Mouse (Mus musculus): ENCODE results near the gene Trarg1. TPM values are rescaled to one million over a fixed set of nuclear protein-coding genes. Genes with fewer than 3 reads are reported as not detected.

Trarg1 gene
- polyA plus RNA-seq, 1 experiment from 2014 or later: not detected

DNA sequence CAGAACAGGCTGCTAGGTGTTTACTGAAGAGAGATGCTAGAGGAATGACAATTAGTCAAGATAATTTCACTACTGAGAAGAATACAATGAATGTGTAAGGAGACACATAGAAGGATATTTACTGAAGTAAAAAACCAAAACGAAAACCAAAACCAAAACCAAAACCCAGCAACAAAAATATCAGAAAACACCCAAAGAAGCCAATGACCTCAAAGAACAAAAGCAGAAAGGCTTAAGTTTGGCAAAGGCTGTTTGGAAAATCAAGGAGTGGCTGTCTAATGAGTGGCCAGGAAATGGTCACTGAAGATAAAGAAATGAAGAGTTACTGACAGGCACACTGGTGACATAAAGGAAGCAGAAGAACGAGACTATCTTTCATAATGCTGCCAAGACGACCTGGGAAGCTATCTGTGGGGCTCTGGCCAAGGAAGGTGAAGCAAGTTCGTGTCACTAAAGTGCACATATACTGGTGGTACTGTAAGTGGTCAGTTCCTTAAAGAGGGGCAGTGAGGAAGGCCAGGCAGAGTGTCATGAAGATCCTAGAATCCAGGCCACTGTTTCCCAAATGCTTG lies 56.2 kb downstream of the Trarg1 start:
- no peak for ATAC-seq (ENCODE audit: low read depth)
- Histone ChIP-seq H3K4me3 (ENCODE audit: low read depth, low read length) (no peak overlapping the region), H3K9ac (ENCODE audit: low read depth, low read length) (no peak overlapping the region), H3K4me2 (ENCODE audit: low read depth, low read length) (no peak overlapping the region), H3K9me3 (replicated peaks; ENCODE audit: control insufficient read depth, low read length) (no peaks in the 10 kb centered on the region), H3K4me1 (ENCODE audit: control insufficient read depth, low read depth, low read length) (no peaks in the 10 kb centered on the region; the same call in 1 of the 2 replicates), H3K27me3 (ENCODE audit: control insufficient read depth, insufficient read depth, low read depth, low read length) (no peaks in the 10 kb centered on the region), H3K27ac (ENCODE audit: low read length) (no peak overlapping the region), H3K36me3 (ENCODE audit: control insufficient read depth, insufficient read depth) (peaks cover 11% of the 10 kb centered on the region)
- WGBS (ENCODE audit: insufficient replicate concordance): 21% methylated on average over 4 of the region's 4 CpGs

DNA sequence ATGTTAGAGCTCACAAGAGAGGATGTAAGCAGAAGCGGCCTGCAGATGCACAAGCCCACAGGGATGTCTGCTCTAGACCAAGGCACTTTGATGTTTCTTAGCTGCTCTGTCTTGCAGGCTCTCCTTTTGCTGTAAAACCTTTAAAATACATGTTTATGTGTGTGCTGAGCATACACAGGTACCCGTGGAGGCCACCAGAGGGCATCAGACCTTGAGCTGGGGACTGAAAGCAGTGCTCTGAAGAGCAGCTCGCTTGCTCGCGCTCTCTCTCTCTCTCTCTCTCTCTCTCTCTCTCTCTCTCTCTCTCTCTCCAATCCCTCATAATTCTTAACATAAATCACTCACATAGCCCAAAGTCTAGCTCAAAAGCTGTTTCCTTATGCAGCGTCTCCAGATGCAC lies 59.5 kb downstream of the Trarg1 start:
- Histone ChIP-seq H3K27me3 (ENCODE audit: control insufficient read depth, insufficient read depth, low read depth, low read length) (no peaks in the 10 kb centered on the region), H3K9ac (ENCODE audit: low read depth, low read length) (no peak overlapping the region), H3K4me1 (ENCODE audit: control insufficient read depth, low read depth, low read length) (no peaks in the 10 kb centered on the region; the same call in 1 of the 2 replicates), H3K4me3 (ENCODE audit: low read depth, low read length) (no peak overlapping the region), H3K36me3 (ENCODE audit: control insufficient read depth, insufficient read depth) (peaks cover 9% of the 10 kb centered on the region), H3K9me3 (replicated peaks; ENCODE audit: control insufficient read depth, low read length) (no peaks in the 10 kb centered on the region), H3K4me2 (ENCODE audit: low read depth, low read length) (no peak overlapping the region), H3K27ac (ENCODE audit: low read length) (no peak overlapping the region)
- 75% methylated on average over 6 of the region's 6 CpGs for WGBS (ENCODE audit: insufficient replicate concordance)
- ATAC-seq (ENCODE audit: low read depth): no peak

DNA sequence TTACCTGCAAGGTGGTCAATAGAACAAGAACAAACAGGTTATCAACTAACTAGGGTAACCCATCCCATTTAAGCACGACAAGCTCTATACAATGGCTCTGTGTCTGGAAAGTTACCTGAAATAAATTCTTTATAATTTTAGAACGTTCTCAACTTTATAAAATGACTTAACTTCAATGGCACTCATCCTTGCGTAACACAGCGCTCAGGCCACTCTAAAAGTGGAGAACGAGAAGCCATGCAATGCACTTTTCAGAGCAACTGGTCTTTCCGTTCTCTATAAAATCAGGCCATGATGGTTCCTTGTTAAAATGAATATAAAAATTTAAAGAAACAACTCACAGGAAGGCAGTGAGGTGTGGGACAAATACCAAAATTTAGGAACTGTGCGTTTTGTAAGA lies 62.9 kb downstream of the Trarg1 start:
- Histone ChIP-seq H3K27me3 (ENCODE audit: control insufficient read depth, insufficient read depth, low read depth, low read length) (no peaks in the 10 kb centered on the region), H3K4me1 (ENCODE audit: control insufficient read depth, low read depth, low read length) (no peaks in the 10 kb centered on the region), H3K9me3 (replicated peaks; ENCODE audit: control insufficient read depth, low read length) (no peaks in the 10 kb centered on the region), H3K4me3 (ENCODE audit: low read depth, low read length) (no peak overlapping the region), H3K27ac (ENCODE audit: low read length) (no peak overlapping the region), H3K4me2 (ENCODE audit: low read depth, low read length) (no peak overlapping the region), H3K36me3 (ENCODE audit: control insufficient read depth, insufficient read depth) (peaks cover 8% of the 10 kb centered on the region), H3K9ac (ENCODE audit: low read depth, low read length) (no peak overlapping the region)
- 82% methylated on average over 7 of the region's 7 CpGs for WGBS (ENCODE audit: insufficient replicate concordance)
- no peak for ATAC-seq (ENCODE audit: low read depth)

DNA sequence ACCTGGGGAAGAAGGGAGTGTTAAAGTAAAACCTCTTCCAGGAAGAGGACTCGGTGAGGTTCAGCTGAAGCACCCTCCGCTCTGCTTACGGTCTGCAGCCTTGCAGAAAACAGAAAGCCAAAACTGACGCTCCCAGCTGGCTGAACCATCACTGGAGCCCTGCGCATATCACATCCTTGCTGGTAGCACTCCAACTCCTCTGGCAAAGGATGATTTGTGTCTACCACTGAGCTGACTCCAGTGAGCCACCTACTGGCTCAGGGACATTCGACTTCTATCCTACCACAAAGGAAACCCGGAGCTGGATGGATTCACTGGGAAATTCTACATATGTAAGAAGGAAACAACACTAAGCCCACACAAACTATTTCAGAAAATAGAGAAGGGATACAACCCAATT lies 64.9 kb downstream of the Trarg1 start:
- H3K9me3 ChIP-seq (replicated peaks; ENCODE audit: control insufficient read depth, low read length): no peaks in the 10 kb centered on the region
- ATAC-seq (ENCODE audit: low read depth): no peak
- WGBS (ENCODE audit: insufficient replicate concordance): 69% methylated on average over 7 of the region's 7 CpGs

DNA sequence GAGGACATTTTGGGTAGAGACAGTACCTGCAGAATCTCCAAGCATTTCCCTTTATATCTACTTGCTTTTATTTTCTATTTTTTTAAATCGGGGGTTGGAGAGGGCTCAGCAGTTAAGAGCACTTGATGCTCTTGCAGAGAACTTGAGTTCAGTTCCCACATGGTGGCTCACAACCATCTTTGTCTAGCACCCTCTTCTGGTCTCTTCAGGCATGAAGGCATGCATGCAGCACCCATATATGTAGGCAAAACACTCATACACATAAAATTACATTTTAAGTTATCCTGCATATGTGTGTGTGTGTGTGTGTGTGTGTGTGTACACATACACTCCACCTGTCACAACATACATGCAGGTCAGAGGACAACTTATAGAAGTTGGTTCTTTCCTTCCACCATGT lies 66.3 kb downstream of the Trarg1 start:
- Histone ChIP-seq H3K27me3 (ENCODE audit: control insufficient read depth, insufficient read depth, low read depth, low read length) (no peaks in the 10 kb centered on the region), H3K27ac (ENCODE audit: low read length) (no peak overlapping the region), H3K4me3 (ENCODE audit: low read depth, low read length) (no peak overlapping the region), H3K4me1 (ENCODE audit: control insufficient read depth, low read depth, low read length) (no peaks in the 10 kb centered on the region), H3K9ac (ENCODE audit: low read depth, low read length) (no peak overlapping the region), H3K4me2 (ENCODE audit: low read depth, low read length) (no peak overlapping the region), H3K36me3 (ENCODE audit: control insufficient read depth, insufficient read depth) (peaks cover 21% of the 10 kb centered on the region), H3K9me3 (replicated peaks; ENCODE audit: control insufficient read depth, low read length) (no peaks in the 10 kb centered on the region)
- no peak for ATAC-seq (ENCODE audit: low read depth)
- WGBS (ENCODE audit: insufficient replicate concordance): 80% methylated on average over 1 of the region's 1 CpGs

More for the DNA sequence above, 64.9 kb downstream of the Trarg1 start:
- Histone ChIP-seq H3K36me3 (ENCODE audit: control insufficient read depth, insufficient read depth) (peaks cover 21% of the 10 kb centered on the region), H3K4me2 (ENCODE audit: low read depth, low read length) (no peak overlapping the region), H3K9ac (ENCODE audit: low read depth, low read length) (no peak overlapping the region), H3K4me3 (ENCODE audit: low read depth, low read length) (no peak overlapping the region), H3K4me1 (ENCODE audit: control insufficient read depth, low read depth, low read length) (no peaks in the 10 kb centered on the region), H3K27ac (ENCODE audit: low read length) (no peak overlapping the region), H3K27me3 (ENCODE audit: control insufficient read depth, insufficient read depth, low read depth, low read length) (no peaks in the 10 kb centered on the region)

Other genes starting within 250 kb of the Trarg1 start
- gene Abr, start 57.5 kb upstream of the Trarg1 start, polyA plus RNA-seq (2015; fragmentation: Nextera tagmentation; extraction: Ambion mirVana): 2.5 and 3.7 TPM in 2 replicates
- gene Bhlha9, start 7.3 kb upstream of the Trarg1 start, polyA plus RNA-seq (2015; fragmentation: Nextera tagmentation; extraction: Ambion mirVana): not detected in 2 replicates
- gene Gosr1, start 83.8 kb downstream of the Trarg1 start, polyA plus RNA-seq (2015; fragmentation: Nextera tagmentation; extraction: Ambion mirVana): 10.6 and 14.4 TPM in 2 replicates
- 3.0 and 3.3 TPM in 2 replicates for gene Cpd, start 167.2 kb downstream of the Trarg1 start, polyA plus RNA-seq (2015; fragmentation: Nextera tagmentation; extraction: Ambion mirVana)
- gene Tmigd1, start 222.4 kb downstream of the Trarg1 start, polyA plus RNA-seq (2015; fragmentation: Nextera tagmentation; extraction: Ambion mirVana): 0.06 TPM in 1 of 2 replicates, not detected in the other
- 37.5 and 41.1 TPM in 2 replicates for gene Blmh, start 245.0 kb downstream of the Trarg1 start, polyA plus RNA-seq (2015; fragmentation: Nextera tagmentation; extraction: Ambion mirVana)

Data from liver, embryonic 16.5 days (tissue).